Mouse (Mus musculus) liver, embryonic 13.5 days (tissue): ENCODE measurements at regions not wholly inside any gene's neighbourhood (a gene's known extent, or its start where the extent isn't known, plus 50 kb on each side); places are given as distances from the start of the nearest gene placed in this dataset.

ENCODE experiments used
- ATAC-seq: fragments of 200-750 bp; cut with Nextera tagmentation; 2 replicates; pipeline ENCODE4 v1.8.0; 2017; ENCODE audit warnings: low read depth, mild to moderate bottlenecking, moderate number of reproducible peaks, moderate library complexity
- DNase-seq: peaks from one replicate; pipeline ENCODE4 v3.0.0; 2022
- H3K27ac ChIP-seq: fragments of 300-500 bp; sonication (generic); 2 replicates; pipeline ENCODE4 v1.5.1; 2015; ENCODE audit warnings: moderate library complexity, mild to moderate bottlenecking, inconsistent platforms
- H3K27me3 ChIP-seq: fragments of 300-500 bp; sonication (generic); 2 replicates; pipeline ENCODE4 v1.6.1; 2015; ENCODE audit warnings: mild to moderate bottlenecking, inconsistent platforms
- H3K36me3 ChIP-seq: fragments of 300-500 bp; sonication (generic); 2 replicates; pipeline ENCODE4 v1.6.1; 2015; ENCODE audit warnings: mild to moderate bottlenecking, inconsistent platforms
- H3K4me1 ChIP-seq: fragments of 300-500 bp; sonication (generic); replicated peaks from 2 replicates; pipeline ENCODE4 v1.6.1; 2015; ENCODE audit warnings: inconsistent platforms
- H3K4me2 ChIP-seq: fragments of 300-500 bp; sonication (generic); 2 replicates; pipeline ENCODE4 v1.6.1; 2015; ENCODE audit warnings: inconsistent platforms, mild to moderate bottlenecking, moderate library complexity
- H3K4me3 ChIP-seq: fragments of 300-500 bp; sonication (generic); replicated peaks from 2 replicates; pipeline ENCODE4 v1.5.1; 2015; ENCODE audit warnings: mild to moderate bottlenecking, inconsistent platforms
- H3K9ac ChIP-seq: fragments of 300-500 bp; sonication (generic); 2 replicates; pipeline ENCODE4 v1.6.1; 2015; ENCODE audit warnings: mild to moderate bottlenecking, inconsistent platforms
- H3K9me3 ChIP-seq: fragments of 300-500 bp; sonication (generic); replicated peaks from 2 replicates; pipeline ENCODE4 v1.6.1; 2016; ENCODE audit warnings: inconsistent platforms
- WGBS: fragments of 180-500 bp; shearing (Covaris S2); methylation state at CpG from one replicate; pipeline ENCODE4 v1.1.7; 2015; ENCODE audit not compliant: insufficient replicate concordance; 5-methylcytosine and 5-hydroxymethylcytosine counted together

- ATAC-seq: no peak
- Histone ChIP-seq H3K36me3 (no peaks in the 10 kb centered on the region), H3K27ac (no peak overlapping the region), H3K4me2 (no peak overlapping the region), H3K9ac (no peak overlapping the region), H3K9me3 (no peaks in the 10 kb centered on the region), H3K4me1 (peaks cover 11% of the 10 kb centered on the region), H3K27me3 (no peaks in the 10 kb centered on the region), H3K4me3 (no peak overlapping the region)
- 59% methylated on average over 3 of the region's 3 CpGs for WGBS
- no peak for DNase-seq
These were observed 162.6 kb upstream of the Gm5148 start for GRCm38 (mm10) chr3:37886705-37887454.

- Histone ChIP-seq H3K9ac (no peak overlapping the region), H3K27me3 (no peaks in the 10 kb centered on the region), H3K4me3 (no peak overlapping the region), H3K4me1 (peaks cover 11% of the 10 kb centered on the region), H3K9me3 (no peaks in the 10 kb centered on the region), H3K36me3 (no peaks in the 10 kb centered on the region), H3K27ac (no peak overlapping the region), H3K4me2 (no peak overlapping the region)
- no peak for DNase-seq
- no peak for ATAC-seq
- 73% methylated on average over 6 of the region's 6 CpGs for WGBS
These were observed 161.5 kb upstream of the Gm5148 start for GRCm38 (mm10) chr3:37885776-37886175.

DNA sequence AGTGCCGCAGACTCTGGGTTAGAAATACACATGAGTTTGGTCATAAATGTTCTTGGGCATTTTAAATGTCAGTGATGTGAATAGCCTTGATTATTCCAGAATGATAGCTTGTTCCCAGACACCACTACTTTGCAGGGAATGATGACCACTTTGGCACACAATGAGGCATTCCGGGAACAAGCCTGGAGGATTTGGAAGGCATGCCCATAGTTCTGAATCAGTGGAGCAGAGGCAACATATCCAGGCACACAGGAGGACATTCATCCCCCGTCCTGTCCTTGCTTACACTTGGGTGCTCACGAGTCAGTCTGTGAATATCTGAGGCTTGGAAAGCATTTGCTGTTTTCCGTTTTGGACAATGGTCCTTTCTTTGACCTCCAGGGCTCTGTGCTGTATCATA is 158.1 kb upstream of the Gm5148 start:
- H3K27me3 ChIP-seq: no peaks in the 10 kb centered on the region
- whole genome bisulfite sequencing: 56% methylated on average over 5 of the region's 5 CpGs

GRCm38 (mm10) chr3:37881016-37881415 is 156.7 kb upstream of the Gm5148 start:
- Histone ChIP-seq H3K9me3 (no peaks in the 10 kb centered on the region), H3K4me2 (no peak overlapping the region), H3K9ac (no peak overlapping the region), H3K27ac (no peak overlapping the region), H3K36me3 (no peaks in the 10 kb centered on the region), H3K4me1 (no peaks in the 10 kb centered on the region), H3K27me3 (no peaks in the 10 kb centered on the region), H3K4me3 (no peak overlapping the region)
- 56% methylated on average over 2 of the region's 2 CpGs for WGBS
- no peak for ATAC-seq
- no peak for DNase-seq

More for the DNA sequence above, 158.1 kb upstream of the Gm5148 start:
- Histone ChIP-seq H3K27ac (no peak overlapping the region), H3K4me1 (no peaks in the 10 kb centered on the region), H3K9me3 (no peaks in the 10 kb centered on the region), H3K9ac (no peak overlapping the region), H3K36me3 (no peaks in the 10 kb centered on the region), H3K4me2 (no peak overlapping the region), H3K4me3 (no peak overlapping the region)
- DNase-seq (no peak), ATAC-seq (no peak)

- ATAC-seq (no peak), DNase-seq (no peak)
- WGBS: 58% methylated on average over 6 of the region's 6 CpGs
- H3K9ac ChIP-seq: no peak overlapping the region
- no peak overlapping the region for H3K4me3 ChIP-seq
- no peak overlapping the region for H3K27ac ChIP-seq
- no peaks in the 10 kb centered on the region for H3K36me3 ChIP-seq
- H3K9me3 ChIP-seq: no peaks in the 10 kb centered on the region
- H3K4me1 ChIP-seq: no peaks in the 10 kb centered on the region
- H3K4me2 ChIP-seq: no peak overlapping the region
- H3K27me3 ChIP-seq: no peaks in the 10 kb centered on the region
These were observed 154.8 kb upstream of the Gm5148 start for GRCm38 (mm10) chr3:37879056-37879455.

- no peak for ATAC-seq
- DNase-seq: no peak
- Histone ChIP-seq H3K27me3 (no peaks in the 10 kb centered on the region), H3K27ac (peak overlapping the region; percentile 13), H3K4me3 (no peak overlapping the region), H3K9ac (no peak overlapping the region), H3K4me2 (no peak overlapping the region), H3K4me1 (no peaks in the 10 kb centered on the region), H3K9me3 (no peaks in the 10 kb centered on the region), H3K36me3 (no peaks in the 10 kb centered on the region)
- WGBS: 67% methylated on average over 13 of the region's 13 CpGs
These were observed 151.9 kb upstream of the Gm5148 start for GRCm38 (mm10) chr3:37876016-37876765.

DNA sequence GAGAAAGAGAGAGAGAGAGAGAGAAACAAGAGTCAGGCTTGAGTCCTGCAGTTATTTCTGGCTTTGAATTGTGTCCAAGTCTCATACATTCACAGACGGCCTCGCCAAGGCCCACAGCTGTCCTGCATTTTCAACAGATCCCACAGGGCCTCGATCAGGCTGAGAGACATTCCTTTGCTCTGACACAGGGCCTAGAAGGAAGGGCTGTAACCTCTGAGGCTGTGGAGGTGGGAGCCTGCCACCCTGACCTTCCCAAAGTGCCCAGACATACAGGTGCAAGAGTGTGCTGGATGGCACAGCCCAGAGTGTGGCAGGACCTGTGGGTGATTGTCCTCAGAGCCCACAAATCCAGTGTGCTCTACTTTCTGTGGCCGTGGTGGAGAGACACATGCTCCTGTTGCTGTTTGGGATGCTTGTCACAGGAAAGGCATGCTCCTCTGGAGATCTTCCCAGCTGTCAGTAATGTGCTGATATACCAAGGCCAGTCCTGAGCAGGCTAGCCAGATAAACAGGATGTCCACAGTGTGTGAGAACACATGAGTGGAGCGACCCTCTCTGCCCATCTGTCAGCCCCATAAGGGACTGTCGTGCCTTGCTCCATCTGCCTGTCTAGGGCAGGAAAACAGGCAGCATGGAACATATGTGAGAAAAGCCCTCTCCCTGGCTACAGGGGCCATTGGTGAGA is 151.2 kb upstream of the Gm5148 start:
- no peak for DNase-seq
- H3K27me3 ChIP-seq: no peaks in the 10 kb centered on the region
- H3K9me3 ChIP-seq: no peaks in the 10 kb centered on the region
- no peak overlapping the region for H3K9ac ChIP-seq
- peak overlapping the region; percentile 13; the same call in 1 of the 2 replicates for H3K27ac ChIP-seq
- ATAC-seq: no peak
- no peaks in the 10 kb centered on the region for H3K36me3 ChIP-seq
- no peak overlapping the region for H3K4me2 ChIP-seq
- H3K4me1 ChIP-seq: no peaks in the 10 kb centered on the region
- no peak overlapping the region for H3K4me3 ChIP-seq
- 39% methylated on average over 6 of the region's 6 CpGs for WGBS

- WGBS: 77% methylated on average over 6 of the region's 6 CpGs
- Histone ChIP-seq H3K36me3 (no peaks in the 10 kb centered on the region), H3K4me1 (no peaks in the 10 kb centered on the region), H3K27ac (no peak overlapping the region; the same call in 1 of the 2 replicates), H3K9ac (no peak overlapping the region), H3K4me2 (no peak overlapping the region), H3K9me3 (no peaks in the 10 kb centered on the region), H3K4me3 (no peak overlapping the region), H3K27me3 (no peaks in the 10 kb centered on the region)
- DNase-seq (no peak), ATAC-seq (no peak)
These were observed 150.6 kb upstream of the Gm5148 start for GRCm38 (mm10) chr3:37874864-37875263.

- Histone ChIP-seq H3K9me3 (no peaks in the 10 kb centered on the region), H3K4me3 (no peak overlapping the region), H3K9ac (no peak overlapping the region), H3K4me2 (no peak overlapping the region), H3K36me3 (no peaks in the 10 kb centered on the region), H3K4me1 (no peaks in the 10 kb centered on the region), H3K27me3 (no peaks in the 10 kb centered on the region), H3K27ac (no peak overlapping the region)
- WGBS: 67% methylated on average over 1 of the region's 1 CpGs
- no peak for ATAC-seq
- no peak for DNase-seq
These were observed 150.1 kb upstream of the Gm5148 start for GRCm38 (mm10) chr3:37874346-37874745.

- no peak for ATAC-seq
- WGBS: 59% methylated on average over 3 of the region's 3 CpGs
- no peaks in the 10 kb centered on the region for H3K4me1 ChIP-seq
- H3K27me3 ChIP-seq: no peaks in the 10 kb centered on the region
- no peak overlapping the region for H3K9ac ChIP-seq
- H3K27ac ChIP-seq: no peak overlapping the region
- no peak overlapping the region for H3K4me3 ChIP-seq
- no peaks in the 10 kb centered on the region for H3K36me3 ChIP-seq
- no peaks in the 10 kb centered on the region for H3K9me3 ChIP-seq
- no peak for DNase-seq
- H3K4me2 ChIP-seq: no peak overlapping the region
These were observed 148.0 kb upstream of the Gm5148 start for GRCm38 (mm10) chr3:37872329-37872728.

DNA sequence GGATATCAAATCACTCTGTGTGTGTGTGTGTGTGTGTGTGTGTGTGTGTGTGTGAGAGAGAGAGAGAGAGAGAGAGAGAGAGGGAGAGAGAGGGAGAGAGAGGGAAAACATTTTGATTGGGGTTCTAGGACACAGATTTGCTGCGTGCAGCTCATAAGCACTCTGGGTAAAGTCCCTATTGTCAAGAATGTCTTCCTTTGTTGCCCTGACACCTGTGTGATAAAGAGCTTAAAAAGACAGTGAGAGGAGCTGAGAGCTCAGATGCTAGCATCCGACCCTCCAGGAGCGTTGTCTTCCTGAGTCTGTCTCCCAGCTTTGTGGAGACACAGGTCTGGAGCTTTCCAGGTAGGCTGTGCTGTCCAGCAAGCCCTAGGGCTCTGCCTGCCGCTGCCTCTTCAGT is 146.8 kb upstream of the Gm5148 start:
- WGBS: 66% methylated on average over 4 of the region's 4 CpGs
- Histone ChIP-seq H3K27ac (no peak overlapping the region), H3K4me1 (no peaks in the 10 kb centered on the region), H3K9ac (no peak overlapping the region), H3K4me3 (no peak overlapping the region), H3K4me2 (no peak overlapping the region), H3K9me3 (no peaks in the 10 kb centered on the region), H3K36me3 (no peaks in the 10 kb centered on the region), H3K27me3 (no peaks in the 10 kb centered on the region)
- ATAC-seq (no peak), DNase-seq (no peak)
